Mouse (Mus musculus) telencephalon, adult 2 months (tissue): Measurements from ENCODE around the gene Ulk4.

ENCODE experiments used
- DNase-seq: peaks from one replicate; pipeline ENCODE4 v3.0.0-alpha.2; 2011; ENCODE audit warnings: low read depth, low spot score

The Ulk4 gene

DNA sequence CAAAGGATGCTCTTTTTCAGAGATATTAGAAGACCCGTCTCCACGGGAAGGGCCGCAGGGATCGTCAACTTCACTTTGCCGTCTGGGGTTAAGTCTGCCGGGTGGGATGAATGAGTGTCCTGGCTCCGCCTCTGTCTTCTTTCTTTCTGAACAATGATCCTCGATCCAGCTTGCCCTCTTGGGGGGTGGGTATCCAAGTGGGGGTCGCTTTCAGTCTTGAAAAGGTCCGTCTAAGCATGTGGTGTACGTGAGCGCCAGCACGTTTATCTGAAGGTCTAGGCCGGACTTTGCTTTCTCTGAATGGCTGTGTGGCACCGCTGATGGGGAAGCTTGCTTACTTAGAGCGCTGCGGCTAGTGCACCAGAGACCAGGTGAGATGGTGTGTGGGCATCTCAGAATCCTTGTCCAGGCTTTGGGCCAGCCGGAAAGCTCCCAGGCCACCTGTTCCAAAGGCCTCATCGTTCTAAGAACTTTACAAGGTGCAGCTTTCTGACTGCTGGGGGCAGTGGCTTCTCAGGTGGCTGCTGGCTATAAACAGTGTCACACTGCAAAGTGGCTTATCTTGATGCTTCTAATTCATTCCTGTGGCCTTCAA is 23.1 kb upstream of the Ulk4 start:
- no peak for DNase-seq

DNA sequence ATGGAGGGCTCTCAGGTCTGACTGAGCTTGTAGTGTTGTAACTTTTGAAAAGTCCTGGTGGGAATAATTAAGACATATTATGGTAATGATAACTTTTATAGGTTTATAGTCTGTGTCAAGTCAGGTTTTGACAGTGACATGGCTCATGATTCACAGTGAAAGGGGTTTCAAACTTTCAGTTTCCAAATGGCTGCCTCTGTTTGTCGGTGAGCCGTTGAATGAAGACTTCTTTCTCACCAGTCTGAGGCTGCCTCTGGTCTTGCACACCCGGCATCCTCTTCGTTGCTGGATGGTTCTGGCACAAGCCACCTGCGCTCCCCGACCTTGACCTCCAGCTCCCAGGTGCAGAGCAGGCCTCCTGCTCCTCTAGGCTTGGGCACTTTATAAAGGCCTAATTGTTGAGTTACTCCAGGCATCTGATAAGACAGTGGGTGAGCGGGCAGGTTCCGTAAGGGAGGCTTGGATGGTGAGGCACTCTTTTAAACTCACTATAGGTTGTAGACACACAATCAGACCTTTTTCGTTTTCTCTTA is 22.3 kb upstream of the Ulk4 start:
- no peak for DNase-seq

DNA sequence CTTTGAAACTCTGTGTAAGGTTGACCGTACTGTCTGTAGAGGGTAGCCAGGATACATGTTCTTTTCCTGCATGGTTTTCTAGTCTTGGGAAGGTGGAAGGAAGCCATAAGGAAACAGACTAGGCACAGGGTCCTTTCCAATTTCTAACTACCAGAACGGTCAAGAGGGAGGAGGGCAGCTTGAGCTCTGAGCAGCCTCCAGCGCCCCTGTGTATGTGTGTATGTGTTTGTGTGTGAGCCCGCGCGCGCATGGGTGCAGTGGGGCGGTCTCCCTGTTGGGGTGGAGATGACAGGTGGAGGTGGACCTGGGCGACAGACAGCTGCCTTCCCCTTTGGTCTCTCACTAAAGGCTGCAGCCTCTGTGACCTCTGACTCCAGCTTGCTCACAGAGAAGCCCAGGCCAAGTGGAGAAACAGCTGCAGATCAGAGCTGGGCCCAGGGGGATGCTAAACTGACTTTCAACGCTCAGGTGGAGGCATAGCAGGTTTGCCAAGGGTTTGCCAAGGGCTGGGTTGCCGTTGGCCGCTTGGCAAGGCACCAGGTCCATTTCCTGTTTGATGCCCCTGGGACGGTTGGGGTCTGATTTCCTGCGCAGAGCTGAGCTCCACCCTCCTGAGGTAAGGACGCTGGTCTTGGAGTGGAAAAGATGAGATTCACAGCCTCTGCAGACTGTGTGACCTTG is 21.6 kb upstream of the Ulk4 start:
- no peak for DNase-seq

DNA sequence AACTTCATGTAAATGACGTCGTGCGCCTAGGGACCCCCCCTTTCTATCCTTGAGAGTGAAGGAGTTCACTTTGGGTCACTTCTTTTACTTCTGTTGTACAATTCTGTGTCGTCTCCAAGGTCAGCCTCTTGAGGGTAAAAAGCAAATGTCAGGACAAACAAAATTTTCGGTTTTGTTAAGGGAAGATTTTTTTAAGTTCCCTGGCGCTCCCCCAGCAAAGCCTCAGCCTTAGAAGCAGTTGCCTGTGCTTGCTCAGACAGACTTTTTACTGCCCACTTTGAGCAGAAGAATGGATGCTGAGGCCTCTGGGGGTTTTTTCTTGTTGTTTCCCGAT is 21.0 kb upstream of the Ulk4 start:
- no peak for DNase-seq

DNA sequence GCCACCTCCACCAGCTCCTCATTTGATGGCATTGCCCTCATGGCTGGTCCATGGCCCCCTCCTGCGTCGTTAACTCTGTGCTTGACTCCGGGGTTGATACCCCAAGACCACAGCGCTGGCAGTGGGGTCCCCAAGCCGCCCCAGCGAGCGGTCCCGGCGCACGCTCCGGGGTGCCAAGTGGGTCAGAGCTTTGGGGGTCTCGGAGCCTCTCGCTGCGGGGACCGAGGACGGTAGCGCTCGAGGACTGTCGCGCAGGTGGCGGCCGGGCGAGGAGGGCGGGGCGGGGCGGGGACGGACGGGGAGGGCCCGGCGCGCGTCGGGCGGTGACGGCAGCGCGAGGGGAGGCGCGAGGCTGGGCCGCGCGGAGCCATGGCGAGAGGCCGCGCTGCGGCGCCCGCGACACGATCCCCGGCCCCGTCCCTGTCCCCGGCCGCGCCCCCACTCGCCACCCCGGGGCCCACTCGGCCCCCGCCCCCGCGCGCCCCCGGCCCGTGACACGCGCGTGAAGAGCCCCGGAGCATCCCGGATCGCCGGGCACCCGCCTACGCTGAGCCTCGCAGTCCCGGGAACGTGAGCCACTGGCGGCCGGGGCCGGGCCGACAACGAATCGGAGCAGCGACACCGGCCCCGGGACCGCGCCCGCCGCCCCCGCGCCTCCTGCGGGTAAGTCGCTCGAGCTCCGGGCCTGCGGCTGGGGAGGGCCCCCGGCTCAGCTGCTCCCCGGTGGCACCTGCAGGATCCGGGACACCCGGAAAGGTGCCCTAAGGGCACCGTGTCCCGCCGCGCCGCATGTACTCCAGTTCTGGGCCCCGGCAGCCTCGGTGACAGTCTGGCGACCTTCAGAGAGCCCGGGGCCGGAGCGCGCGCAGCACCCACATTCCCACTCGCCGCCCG is 20.4 kb upstream of the Ulk4 start, which contains the start of gene Trak1:
Gene Trak1, plus strand, starts transcription at position 332 of the 894 bp plus-strand sequence.
- no peak for DNase-seq

DNA sequence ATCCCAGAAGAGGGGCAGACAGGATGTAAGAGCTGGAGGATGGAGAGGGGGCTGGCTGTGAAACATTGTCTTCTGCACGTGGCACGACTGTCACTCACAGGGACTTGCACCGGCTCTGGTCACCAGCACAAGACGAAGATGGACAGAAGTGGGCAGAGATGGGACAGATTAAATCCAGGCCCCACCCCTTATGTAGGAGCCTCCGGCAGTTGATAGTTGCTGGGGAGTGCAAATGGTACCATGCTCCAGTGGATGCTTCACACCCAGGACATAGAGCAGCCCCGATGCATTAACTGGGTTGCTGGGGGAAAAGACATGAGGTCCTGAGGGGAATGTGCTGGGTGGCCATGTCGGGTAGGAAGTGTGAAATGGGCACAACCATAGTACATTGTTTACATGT is 18.2 kb upstream of the Ulk4 start:
- no peak for DNase-seq

DNA sequence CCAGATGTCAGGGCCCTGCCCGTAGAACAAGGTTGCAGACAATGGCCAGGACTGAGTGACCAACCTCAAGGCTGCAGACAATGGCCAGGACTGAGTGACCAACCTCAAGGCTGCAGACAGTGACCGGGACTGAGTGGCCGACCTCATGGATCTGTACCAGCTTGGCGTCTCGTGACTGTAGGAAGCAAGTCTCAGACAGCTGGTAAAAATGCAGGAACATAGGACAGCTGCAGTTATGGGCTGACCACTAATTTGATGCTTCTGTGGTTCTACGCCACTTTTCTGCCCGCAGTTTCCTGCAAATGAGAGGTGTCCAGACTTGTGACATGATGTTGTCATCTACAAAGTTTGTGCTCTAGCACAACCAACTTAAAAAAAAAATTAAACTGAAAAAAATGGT is 16.2 kb upstream of the Ulk4 start:
- DNase-seq = no peak

DNA sequence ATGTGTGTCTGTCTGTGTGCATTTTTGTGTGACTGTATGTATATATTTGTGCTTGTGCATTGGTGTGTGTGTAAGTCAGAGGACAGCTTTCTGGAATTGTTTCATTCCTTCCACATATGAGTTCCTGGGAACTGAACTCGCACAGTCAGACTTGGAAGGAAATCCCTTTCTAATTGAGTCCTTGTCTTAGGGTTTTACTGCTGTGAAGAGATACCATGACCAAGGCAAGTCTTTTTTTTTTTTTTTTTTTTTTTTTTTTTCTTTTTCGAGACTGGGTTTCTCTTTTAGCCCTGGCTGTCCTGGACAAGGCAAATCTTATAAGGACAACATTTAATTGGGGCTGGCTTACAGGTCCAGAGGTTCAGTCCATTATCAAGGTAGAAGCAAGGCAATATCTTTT is 14.3 kb upstream of the Ulk4 start:
- no peak for DNase-seq

DNA sequence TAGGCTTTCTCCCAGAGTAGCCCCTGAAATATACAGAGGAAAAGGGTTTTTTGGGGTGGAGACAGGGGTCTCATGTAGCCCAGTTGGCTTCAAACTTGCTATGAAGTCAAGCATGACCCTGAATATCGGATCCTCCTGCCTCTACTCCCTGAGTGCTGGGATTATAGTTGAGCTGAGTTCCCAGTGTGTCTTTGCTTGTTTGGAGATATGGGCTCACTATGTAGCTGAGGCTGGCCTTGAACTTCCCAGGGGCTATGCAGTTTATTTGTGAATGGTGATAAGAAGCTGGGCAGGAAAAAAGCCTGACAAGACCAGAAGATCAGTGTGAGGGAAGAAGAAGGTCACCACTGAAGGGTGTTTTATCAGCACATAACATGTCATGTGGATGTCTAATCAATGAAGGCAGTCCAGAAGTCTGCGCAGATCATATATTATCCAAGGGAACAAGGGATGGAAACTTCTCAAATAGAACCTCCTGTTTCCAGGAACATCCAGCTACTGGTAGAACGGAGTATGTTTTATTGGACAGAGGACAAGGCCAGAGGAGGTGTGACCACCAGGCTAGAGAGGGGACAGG is 9.4 kb upstream of the Ulk4 start:
- no peak for DNase-seq

DNA sequence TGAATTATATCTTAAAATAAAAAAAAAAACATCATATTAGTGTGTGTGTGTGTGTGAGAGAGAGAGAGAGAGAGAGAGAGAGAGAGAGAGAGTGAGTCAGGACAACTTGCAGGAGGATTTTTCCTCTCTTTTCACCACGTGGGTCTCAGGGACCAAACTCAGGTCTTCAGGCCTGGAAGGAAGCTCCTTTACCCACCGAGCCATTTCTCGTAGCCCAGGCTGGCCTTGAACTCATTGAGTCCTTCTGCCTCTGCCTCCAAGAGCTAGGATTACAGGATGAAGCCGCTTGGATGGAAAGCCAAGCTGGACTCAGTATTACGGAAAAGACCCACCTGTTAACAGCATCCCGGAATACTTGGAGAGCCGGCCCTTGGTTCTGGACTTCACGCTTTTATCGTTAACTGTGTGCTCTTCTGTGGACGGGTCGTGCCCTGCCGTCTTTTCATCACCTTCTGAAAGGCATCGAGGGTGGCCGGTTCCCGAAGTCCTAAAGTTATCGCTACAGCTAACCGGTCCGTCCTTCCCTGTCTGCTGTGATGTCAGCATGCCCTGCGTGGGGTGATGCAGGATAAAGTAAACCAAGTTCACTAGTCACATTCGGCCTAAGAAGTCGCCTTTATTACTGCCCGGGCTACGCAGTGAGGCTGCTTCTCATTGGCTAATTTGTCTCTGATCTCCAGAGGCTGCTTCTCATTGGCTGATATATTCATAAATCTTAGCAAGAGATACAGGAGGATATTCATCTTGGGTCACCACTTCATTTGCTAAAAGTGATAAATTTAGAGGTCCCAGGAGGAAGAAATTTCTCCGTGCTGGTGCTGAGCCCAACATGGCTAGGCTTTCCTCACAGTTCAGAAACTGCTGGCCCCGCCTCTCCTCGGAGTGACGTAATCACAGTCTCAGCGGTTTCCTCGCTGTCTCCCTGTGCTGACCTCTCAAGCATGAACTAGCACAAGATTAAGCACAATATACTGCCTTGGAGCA is 8.6 kb upstream of the Ulk4 start:
- peak; percentile 58 for DNase-seq

DNA sequence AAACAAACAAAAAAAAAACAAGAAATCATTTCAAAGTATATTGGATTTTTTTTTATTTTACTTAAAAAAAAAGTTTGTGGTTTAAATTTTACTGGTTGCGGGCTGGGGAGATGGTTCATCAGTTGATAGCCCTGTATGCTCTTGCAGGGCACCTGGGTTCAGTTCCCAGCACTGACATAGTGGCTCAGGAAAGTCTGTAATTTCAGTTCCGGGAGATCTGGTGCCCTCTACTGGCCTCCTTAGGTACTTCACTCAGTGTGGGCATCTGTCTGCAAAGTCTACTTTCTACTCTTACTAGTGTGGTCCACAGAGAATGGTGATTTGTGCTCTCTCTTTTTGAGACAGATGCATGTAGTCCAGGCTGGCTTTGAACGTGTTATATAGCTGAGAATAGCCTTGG is 7.4 kb upstream of the Ulk4 start:
- no peak for DNase-seq

DNA sequence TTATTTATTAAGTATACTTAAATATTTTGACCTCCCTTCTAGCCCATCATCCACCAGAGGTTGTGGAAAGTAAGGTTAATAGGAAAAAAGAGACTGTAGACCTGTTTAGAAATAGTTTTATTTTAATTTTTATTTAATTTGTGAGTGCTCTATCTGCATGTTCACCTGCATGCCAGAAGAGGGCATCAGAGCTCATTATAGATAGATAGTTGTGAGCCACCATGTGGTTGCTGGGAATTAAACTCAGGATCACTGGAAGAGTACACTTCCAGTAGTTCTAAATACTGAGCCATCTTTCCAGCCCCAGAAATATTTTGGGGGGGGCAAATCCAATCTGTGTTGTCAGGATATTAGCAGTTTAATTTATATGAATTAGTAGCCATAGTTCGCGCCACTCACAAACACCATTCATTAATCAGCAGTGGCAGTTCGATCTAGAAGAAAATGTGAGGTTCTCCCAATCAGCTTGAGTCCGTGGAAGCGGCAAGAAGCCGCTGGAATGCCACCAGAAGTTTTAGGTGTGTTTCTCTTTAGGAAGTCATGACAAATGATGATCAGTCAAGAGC is 6.7 kb upstream of the Ulk4 start:
- DNase-seq = no peak

DNA sequence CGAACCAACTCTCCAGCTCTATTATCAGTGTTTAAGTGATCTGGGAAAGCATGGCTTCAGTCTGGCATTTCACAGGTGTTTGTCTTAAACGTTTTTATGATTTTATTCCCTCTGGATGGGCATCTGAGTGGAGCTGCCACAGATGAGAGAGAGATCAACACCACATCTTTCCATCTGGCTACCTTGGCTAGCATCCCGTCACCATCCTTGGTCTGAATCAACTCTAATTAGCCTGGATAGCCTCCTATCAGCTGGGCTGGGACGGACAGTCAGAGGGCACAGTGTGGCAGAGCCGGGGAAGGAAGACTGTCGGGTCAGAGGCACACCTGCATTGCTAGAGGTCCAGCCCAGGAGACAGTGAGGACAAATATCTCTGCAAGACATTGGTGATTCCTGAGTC is 4.9 kb upstream of the Ulk4 start:
- DNase-seq = no peak

DNA sequence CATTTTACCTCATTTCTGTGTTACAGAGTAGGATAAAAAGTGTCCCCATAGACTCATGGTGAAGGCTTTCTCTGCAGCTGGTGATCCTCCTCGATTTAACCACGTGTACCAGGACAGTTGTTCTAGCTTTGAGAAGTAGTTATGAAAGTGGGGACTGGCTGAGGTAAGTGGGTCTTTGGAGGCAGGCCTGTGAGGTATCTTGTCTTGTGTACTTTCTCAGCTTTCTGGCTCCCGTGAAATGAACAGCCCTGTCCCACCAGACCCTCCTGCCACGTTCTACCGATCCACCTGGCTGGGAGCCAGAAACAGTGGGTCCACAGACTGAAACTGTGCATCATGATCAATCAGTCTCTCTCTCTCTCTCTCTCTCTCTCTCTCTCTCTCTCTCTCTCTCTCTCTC is 2.2 kb upstream of the Ulk4 start:
- no peak for DNase-seq

DNA sequence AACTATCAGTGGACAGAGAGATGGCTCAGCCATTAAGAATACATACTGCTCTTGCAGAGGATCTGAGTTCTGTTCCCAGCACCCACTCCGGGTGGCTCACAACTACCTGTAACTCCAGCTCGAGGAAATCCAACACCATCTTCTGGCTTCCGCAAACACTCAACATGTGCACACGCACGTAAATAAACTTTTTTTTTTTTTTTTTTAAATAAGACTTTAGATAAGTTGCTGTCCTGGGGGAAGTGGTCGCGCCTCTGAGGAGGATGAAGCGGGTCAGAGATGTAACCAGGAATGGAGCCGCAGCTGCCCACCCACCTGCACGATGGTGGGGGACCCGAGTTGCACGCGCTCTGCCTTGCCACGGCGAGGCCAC is 266 bp downstream of the Ulk4 start:
- DNase-seq = no peak

DNA sequence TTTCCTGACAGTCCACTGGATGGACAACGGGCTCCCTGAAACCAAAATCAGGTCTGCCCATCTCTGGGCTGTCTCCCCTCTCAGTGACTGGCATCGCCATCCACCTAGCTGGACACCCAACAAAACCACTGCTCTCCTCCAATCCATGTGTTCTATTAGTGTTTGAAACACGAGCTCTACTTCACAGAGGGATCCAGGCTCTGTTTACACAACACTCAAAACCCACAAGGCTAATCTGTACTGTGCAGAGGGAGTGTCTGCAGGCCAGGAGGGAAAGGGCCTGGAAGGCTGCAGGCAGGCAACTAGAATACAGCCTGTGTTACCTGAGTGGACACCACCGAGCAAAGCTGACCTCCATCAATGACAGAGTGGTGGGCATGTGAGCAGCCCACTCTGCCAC is 5.4 kb downstream of the Ulk4 start:
- DNase-seq = no peak

DNA sequence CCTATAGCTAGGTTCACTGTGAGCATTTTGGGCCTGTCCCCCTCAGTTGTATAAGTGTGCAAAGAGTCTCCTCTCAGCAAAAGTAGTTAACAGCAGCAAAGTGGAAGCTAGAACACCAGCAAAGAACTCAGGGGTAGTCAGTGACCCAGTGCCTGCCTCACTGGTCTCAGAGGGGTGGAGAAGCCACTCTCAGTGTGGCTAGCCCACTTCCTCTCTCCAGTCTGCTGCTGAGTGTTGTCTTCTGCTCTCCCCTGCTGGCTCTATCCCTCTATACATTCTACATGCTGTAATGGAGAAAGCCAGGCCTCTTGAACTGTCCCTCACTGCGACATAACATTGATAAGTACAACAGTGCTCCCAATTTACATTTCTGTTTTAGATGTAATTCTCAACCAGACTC is 5.8 kb downstream of the Ulk4 start:
- DNase-seq = no peak

DNA sequence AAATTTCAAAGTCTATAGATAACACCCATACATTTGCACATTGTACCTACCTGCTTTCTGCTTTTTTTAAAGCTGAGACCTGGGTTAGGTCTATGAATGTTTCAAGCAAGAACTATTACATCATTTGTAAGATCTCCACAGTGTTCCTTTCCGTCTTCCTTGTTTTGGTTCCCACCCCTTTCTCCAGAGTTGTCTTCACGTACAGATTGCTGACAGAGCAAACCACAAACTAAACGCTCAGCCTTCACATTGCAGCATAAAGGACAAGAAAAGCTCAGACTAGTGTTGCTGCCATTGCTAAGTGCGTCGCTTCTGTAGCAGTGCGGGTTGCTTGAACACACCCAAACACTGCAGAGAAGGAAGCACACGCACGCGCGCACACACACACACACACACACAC is 11.7 kb downstream of the Ulk4 start:
- no peak for DNase-seq

DNA sequence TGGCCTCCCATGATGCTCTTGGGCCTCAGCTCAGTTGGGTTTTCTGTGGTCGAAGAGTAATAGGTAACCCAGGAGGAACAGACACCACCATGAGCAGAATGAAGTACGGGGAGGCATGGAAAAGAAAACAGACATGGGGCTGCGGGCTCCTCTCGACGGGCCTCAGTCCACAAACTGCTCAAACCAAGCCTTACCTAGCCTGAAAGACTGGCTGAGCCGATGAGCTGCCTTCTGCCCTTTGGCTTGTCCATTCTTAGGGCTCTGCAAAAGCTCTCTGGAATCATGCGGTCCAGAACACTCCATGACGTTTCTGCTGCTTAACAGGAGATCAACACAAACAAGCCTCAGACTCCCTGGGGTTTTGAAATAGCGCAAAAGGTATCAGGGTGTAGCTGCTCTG is 19.9 kb downstream of the Ulk4 start:
- no peak for DNase-seq

DNA sequence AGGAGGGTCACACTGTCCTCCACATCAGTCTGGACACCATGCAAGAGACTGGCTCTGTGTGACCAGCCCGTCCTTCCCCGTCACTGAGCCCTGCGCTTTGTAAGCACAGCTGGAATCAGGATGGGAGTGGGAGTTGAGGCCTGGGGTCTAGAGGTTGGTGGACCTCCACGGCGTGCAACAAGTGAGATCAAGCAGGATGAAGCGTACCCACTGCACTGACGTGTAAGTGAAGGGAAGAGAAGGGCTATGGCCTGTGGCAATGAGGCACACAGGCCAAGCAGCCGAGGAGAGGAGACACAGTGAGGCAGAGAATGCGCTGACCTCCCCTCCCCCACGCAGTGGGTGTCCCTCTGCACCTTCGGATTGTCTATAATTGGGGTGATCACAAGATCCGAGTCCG is 22.2 kb downstream of the Ulk4 start:
- no peak for DNase-seq

DNA sequence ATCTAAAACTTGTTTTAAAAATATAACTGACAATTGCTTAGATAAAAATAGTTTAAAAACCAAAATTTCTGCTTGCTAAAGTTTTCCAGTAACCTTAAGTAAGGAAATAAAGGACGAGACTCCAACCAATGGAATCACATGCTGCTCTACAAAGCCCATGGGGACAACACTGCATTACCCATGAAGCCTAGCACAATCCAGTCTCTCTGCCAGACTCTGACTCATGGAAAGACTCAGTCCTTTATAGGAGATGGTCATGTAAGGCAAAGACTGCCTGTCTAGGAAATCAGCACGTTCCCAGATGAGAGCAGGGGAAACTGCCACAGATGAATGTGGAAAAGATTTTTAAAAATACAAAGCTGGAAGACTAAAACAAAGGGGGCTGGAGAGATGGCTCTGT is 23.0 kb downstream of the Ulk4 start:
- DNase-seq = no peak
